Mouse (Mus musculus): ENCODE measurements around the gene Syt14.

DNA sequence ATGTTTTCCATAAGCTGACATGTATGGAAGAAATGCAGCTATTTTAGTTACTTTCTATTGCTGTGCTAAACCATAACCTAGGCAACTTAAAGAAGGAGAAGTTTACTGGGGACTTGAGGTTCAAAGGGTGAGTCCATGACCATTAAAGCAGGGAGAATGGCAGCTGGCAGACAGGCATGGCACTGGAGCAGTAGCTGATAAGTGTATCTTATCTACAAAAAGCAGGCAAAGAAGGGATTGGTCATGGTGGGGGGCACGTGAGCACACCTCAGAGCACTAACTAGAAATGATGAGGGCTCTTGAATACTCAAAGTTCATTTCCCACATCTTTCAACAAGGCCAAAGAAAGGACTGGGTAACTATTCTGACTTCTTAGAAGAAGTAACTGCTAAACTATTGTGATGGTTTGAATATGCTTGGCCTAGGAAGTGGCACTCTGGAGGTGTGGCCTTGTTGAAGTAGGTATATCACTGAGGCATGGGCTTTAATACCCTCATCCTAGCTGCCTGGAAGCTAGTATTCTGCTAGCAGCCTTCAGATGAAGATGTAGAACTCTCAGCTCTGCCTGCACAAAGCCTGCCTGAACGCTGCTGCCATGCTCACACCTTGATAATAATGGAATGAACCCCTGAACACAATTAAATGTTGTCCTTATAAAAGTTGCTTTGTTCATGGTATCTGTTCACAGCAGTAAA lies 41.2 kb downstream of the Syt14 start:
- no peak for TF ChIP-seq CTCF (conservative IDR thresholded peaks at IDR 0.05; ENCODE audit: low read length)
- no peak for TF ChIP-seq POU5F1 (IDR thresholded peaks at IDR 0.05; ENCODE audit: borderline replicate concordance, low read length)
- no peak for TF ChIP-seq NANOG (IDR thresholded peaks at IDR 0.05; ENCODE audit: borderline replicate concordance, low read length)

Measured in E14TG2a.4 (cell line).